In the genomic region with DNA sequence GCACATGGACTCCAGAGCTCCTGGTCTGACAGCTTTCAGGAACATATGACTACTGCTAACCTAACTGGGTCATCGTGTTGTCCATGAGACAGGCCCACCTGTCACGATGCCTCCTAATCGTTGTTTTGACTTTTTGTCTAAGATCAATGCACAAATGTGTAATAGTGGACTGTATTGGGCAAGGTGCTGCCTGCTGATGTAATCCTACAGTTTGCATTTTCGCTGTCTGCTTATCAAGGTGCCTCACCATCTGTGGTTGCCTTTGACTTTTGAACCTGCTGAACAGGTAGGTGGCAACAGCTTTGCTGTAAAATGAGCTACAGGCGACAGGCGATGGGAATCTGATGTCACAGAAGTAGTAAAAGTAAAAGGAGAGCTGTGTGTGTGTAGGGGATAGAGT, we compare ENCODE assay signal across 15 mouse cellular contexts.
"Had no signal": no experiment of that assay in that cellular context is flagged by ENCODE, and none has a peak within 500 bp of the region (broad histone marks: within the 10 kb centered on the region; RNA-seq: fewer than 3 reads in every experiment).

No protein-coding gene starts in this region.

- H3K4me2 ChIP-seq: lung, embryonic 14.5 days; midbrain, embryonic 12.5 days; neural tube, embryonic 12.5 days; stomach, embryonic 15.5 days had no signal

- DNase-seq: lung, adult 18-20 months; lung, embryonic 14.5 days; lung, postnatal 10 days; lung, postnatal 4 days; midbrain, embryonic 14.5 days; right cerebral cortex, postnatal 14 days; thymus, adult 2 months; thymus, postnatal 25 days; thymus, postnatal 4 days had no signal

- H3K9ac ChIP-seq: lung, embryonic 14.5 days; midbrain, embryonic 12.5 days; neural tube, embryonic 12.5 days; stomach, embryonic 15.5 days had no signal

- H3K27ac ChIP-seq: midbrain, embryonic 10.5 days; midbrain, embryonic 12.5 days; neural tube, embryonic 12.5 days; stomach, embryonic 15.5 days; stomach, postnatal 0 days had no signal

- H3K4me1 ChIP-seq: midbrain, embryonic 12.5 days; neural tube, embryonic 12.5 days; stomach, embryonic 15.5 days had no signal

- H3K9me3 ChIP-seq: midbrain, embryonic 10.5 days; midbrain, embryonic 12.5 days; neural tube, embryonic 12.5 days; stomach, embryonic 15.5 days had no signal

- H3K36me3 ChIP-seq: midbrain, embryonic 10.5 days; midbrain, embryonic 12.5 days; neural tube, embryonic 12.5 days; stomach, embryonic 15.5 days had no signal

- ATAC-seq: midbrain, embryonic 16.5 days had no signal

- H3K27me3 ChIP-seq: midbrain, embryonic 12.5 days; neural tube, embryonic 12.5 days; stomach, embryonic 15.5 days had no signal

- H3K4me3 ChIP-seq: midbrain, embryonic 10.5 days; midbrain, embryonic 12.5 days; neural tube, embryonic 12.5 days; stomach, embryonic 15.5 days had no signal
